Mouse (Mus musculus): ENCODE results near the gene Tmed5.
"Not testable (repeated sequence)": the region's sequence is repeated elsewhere in the genome, so short reads cannot be mapped to it uniquely, and the experiment has no call there.

The Tmed5 gene

DNA sequence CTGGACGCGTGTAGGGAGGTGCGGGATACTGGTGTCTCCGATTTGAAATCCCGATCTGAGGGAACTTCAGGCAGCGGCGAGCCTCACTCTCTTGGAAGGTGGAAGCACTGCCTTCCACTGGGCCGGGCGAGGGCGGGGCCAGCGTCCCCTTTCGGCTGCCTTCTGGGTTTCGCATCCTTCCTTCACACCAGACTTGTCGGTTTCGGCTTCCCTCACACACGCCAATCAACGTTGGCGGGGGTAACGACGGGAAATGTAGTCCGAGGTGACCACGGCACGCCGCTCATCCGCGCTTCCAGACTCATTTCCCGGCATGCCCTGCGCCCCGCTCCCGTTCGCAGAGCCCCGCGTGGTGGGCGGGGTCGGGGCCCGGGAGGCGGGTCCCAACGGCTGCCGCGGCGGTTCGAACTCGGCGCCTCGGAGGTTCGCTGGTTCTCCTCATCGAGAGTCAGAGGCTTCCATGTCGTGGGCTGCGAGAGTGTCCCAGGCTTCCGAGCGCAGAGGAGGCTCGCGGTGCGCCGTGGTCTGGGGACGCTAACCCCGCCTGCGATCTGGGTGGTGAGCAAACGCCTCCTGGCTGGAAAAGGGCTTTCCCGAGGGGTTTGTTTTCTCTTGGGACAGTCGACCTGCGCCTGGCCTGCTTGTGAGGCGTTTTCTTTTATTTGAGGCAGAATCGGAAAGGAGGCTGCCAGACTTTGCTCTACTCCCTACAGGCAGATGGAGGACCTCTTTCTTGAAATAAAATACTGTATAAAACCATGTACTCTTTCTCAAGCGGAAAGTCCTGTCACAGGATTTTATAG lies at the start of gene Tmed5, which contains the start of gene Ccdc18:
Gene Tmed5 (minus strand): TSS at position 180 of the 803 bp plus-strand sequence.
Gene Ccdc18 (plus strand): TSS at position 435 of the 803 bp plus-strand sequence.
- peak; percentile 98 for DNase-seq

DNA sequence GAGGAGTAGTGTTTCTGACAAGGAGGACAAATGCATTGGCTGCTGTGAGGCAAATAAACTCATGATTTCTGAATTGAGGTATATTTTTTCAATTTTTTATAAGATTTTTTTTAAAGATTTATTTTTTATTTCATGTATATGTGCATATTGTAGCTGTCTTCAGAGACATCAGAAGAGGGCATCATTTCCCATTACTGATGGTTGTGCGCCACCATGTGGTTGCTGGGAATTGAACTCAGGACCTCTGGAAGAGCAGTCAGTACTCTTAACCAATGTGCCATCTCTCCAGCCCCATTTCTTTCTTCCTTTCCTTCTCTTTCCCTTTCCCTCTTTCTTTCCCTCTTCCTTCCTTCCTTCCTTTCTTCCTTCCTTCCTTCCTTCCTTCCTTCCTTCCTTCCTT lies 31.3 kb upstream of the Tmed5 start:
- DNase-seq: peak in 1 of 2 experiments; percentile 52

- DNase-seq: no peak
Observed at GRCm38 (mm10) chr5:108160796-108161195, 28.4 kb upstream of the Tmed5 start.

DNA sequence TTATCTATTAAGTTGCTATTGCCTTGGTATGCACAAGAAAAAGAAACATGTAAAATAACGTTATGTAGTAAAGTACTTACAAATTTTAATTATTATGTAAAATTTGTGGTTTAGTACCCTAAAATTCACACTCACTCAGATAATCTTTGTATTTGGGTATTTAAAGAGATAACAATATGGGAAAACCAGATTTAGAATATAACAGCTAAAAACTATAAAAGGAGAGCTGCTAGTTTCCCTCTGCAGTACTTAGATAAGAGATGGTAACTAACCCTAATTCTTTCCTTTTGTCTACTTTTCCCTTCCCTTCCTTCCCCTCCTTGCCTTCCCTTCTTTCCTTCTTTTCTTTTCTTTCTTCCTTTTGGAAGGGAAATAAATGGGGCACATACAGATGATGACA lies 20.2 kb upstream of the Tmed5 start:
- DNase-seq: no peak

DNA sequence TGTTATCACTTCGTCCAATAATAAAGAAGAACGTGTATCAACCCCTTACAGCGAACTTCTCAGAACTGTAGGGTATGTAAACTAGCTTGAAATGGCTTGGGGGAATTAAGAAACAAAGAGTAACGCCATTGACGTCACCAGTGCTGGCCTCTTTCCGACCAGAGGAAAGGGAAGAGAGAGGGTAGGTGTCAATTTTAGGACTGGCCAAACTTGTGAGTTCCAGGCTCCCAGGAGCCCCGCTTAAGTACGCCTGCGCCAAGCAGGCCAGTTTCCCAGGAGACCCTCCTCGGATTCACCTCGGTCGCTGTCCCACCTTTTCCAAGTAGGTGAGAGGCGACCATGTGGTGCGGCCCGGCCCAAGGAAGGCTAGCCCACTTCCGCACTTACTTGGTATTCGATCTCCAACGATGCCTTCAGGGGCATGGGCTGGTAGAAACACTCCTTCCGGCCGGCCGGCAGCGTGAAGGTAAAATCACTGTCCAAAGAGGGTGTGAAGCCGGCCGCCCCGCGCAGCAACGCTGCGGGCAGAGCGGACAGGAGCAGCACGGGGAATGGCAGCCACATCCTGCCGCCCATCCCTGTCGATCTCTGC lies 475 bp downstream of the Tmed5 start:
- DNase-seq: peak; percentile 47 to 67

DNA sequence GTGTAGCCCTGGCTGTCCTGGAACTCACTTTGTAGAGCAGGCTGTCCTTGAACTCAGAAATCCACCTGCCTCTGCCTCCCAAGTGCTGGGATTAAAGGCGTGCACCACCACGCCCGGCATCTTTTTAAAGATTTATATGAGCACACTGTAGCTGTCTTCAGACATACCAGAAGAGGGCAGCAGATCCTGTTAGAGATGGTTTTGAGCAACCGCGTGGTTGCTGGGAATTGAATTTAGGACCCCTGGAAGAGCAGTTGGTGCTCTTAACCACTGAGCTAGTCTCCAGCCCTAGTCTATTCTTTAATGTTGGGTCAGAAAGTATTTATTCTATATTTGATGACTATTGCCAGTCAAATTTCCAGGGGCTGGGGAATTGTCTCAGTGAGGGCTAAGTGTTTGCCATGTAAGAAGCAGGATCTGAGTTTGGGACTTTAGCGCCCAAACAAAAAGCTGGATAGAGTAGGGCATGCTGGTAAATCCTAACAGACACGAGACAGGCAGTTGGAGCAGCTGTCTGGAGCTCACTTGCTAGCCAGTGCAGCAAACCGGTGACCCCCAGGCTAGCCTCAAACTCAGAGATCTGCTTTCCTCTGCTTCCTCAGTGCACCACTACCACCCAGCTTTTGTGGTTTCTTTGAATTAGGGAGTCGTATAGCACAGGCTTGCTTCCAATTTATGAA lies 12.1 kb downstream of the Tmed5 start:
- DNase-seq: no peak

GRCm38 (mm10) chr5:108117693-108118092 lies 14.7 kb downstream of the Tmed5 start:
- DNase-seq: no peak

DNA sequence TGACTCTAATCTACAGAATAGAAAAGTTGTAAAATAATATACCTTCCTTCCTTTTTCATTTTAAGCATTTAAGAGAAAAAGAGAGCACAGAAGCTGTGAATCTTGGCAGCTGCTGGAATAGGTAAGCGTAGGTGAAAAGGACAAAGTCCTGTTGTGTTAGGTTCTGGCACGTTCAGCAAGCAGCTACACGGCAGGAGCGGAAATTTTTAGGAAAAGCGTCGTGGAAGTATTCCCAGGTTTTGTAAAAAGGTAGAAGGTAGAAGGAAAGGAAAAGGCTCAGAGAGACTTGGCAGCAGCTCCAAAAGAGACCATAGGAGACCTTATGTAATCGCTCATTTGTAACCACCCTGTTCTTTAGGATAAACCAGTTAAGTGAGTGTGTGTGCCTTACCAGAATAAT lies 23.1 kb downstream of the Tmed5 start:
- no peak for DNase-seq

GRCm38 (mm10) chr5:108104306-108104705 lies 28.1 kb downstream of the Tmed5 start:
- no peak for DNase-seq

DNA sequence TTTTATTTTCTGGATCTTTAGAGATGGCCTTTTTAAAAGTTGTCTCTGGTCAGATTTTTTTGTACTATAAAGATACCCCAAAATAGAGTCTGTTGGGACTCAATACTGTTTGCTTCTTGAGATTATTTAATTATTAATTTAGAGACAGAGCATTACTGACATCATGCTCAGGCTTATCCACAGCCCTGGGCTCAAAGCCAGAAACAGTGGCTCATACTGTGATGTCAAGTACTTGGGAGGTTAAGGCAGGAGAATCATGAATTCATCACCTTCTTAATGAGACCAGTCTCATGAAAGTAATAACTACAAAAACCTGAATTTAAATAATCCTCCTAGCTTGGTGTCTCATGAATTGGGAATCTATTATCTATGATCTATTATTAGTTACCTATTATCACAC lies 32.2 kb downstream of the Tmed5 start:
- no peak for DNase-seq

GRCm38 (mm10) chr5:108097676-108098075 lies 34.7 kb downstream of the Tmed5 start:
- no peak for DNase-seq

- not testable (repeated sequence) for DNase-seq
Observed at GRCm38 (mm10) chr5:108092731-108093130, 39.7 kb downstream of the Tmed5 start.

DNA sequence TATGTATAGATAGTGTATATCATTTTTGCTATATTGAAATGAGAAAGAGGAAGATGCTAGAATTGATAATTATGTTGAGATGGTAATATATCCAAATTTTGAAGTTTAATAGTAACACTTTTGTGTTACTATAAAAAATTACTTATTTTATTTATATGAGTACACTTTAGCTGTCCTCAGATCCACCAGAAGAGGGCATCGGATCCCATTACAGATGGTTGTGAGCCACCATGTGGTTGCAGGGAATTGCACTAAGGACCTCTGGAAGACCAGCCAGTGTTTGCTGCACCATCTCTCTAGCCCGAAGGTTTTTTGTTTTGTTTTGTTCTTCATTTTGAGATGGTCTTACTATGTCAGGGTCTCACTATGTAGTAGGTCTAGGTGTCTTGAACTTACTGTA lies 47.0 kb downstream of the Tmed5 start:
- DNase-seq: no peak

DNA sequence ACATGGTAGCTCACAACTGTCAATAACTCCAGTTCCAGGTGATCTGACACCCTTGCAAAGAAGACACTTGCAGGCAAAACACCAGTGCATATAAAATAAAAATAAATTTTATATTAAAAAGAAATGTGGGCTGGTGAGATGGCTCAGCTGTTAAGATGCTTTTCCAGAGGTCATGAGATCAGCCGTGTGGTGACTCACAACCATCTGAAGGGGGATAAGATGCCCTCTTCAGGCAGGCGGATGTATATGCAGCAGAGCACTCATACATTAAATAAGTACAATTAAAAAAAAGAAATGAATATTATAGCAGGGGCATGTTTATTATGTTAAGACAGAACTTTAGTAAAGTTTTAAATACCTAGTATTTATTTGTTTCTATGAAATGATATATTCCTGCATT lies 50.0 kb downstream of the Tmed5 start:
- DNase-seq: peak in 1 of 2 experiments; percentile 10

- no peak for DNase-seq
Observed at GRCm38 (mm10) chr5:108079603-108080002, 52.8 kb downstream of the Tmed5 start.

DNA sequence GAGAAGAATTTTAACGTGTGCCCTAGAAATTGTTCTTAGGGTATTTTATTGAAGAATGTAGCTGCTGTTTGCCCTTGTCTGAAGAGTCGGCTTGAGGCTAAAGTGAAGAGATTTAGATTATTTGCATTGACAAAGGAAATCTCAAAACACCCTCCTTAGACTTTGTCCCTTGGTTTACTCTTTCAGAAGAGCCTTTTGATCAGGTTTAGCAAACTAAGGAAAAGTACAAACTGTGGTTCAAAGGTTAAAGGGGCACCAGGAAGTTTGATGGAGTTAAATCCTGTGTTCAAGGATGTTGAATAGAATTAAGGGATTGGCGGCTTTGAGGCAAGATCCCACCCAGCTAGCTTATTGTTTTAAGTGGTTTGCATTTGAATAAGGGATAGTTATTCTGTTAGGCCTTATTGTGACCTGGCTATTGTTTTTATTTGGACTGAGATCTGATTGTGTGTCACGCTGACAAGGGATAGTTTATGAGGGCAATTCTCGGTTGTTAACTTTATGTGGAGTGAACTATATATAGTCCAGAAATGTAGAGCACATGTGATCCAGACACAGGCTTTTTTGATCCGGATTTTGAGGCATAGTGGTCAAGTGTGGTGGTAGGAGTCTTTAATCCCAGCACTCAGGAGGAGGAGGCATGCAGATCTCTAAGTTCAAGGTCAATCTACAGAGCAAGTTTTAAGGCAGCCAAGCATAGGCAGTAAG lies 55.4 kb downstream of the Tmed5 start:
- no peak for DNase-seq

DNA sequence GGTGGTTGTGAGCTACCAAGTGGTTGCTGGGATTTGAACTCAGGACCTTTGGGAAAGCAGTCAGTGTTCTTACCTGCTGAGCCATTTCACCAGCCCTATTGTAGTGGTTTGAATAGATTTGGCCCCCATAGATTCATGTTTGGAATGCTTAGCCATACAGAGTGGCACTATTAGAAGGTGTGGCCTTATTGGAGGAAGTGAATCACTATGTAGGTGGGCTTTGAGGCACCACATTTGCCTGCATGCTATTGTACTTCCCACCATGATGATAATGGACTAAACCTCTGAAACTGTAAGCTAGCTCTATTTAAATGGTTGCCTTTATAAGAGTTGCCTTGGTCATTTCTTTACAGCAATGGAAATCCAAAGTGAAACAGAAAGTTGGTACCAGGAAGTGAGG lies 56.2 kb downstream of the Tmed5 start:
- DNase-seq: no peak

DNA sequence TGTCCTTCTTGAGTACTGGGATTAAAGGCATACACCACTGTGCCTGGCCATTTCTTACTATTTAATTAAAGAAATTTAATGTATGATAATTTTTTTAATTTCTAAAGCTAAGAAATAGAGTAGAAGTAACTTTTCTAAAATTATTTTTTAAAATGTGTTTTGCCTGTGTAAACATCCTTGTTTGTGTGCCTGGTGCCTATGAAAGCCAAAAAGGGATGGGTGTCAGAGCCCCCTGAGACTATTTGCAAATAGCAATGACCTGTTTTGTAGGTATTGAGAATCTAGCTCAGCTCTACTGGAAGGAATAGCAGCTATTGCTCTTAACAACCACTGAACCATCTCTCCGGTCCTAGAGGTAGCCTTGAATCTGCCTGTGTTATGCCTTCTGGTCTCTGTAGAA lies 60.1 kb downstream of the Tmed5 start:
- DNase-seq: no peak

DNA sequence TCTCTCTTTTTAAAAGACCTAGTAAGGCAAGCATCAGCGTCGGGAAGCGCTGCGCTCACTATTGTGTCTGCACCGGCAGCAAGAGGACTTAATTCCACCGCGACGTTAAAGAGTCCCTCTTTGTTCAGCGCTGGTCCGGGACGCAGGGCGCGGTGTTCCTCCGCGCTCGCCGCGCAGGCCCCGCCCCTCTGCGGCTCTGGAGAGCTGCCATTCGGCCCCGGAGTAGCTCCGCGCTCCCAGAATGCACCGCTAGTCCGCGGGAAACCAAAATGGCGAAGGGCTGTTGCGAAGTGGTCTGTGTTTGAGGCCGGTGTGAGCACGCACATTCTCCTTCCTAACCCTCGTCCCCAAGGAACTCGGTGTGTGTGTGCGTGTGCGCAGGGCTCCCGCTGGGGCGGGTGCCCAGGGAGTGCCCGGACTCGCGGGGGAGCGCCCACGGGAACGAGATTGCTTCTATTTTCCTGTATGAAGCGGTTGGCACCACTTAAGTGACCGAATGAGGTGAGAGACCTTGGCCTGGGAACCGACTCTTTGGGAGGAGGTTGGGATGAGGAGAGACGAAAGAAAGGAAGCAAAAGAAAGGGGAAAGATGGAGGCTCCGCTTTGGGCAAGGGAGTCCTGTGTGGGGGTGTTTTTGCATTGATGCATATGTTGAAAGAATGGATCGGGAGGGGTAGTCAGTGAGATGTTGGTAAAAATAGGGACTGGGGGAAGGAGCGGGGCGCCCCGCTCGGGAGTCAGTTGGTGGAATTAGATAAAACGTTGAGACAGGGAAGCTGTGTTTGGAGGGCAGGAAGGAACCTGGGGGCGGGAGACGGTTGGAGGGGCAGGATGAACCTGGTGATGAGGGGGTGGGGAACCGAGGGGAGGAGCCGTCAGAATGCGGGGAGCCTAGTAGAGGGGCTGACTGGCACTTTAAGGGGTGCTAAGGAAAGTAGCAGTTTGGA lies 66.7 kb downstream of the Tmed5 start, which contains the start of gene Mtf2:
Gene Mtf2 (plus strand): TSS at position 210 of the 947 bp plus-strand sequence.
- DNase-seq: peak; percentile 98

- DNase-seq: no peak
Observed at GRCm38 (mm10) chr5:108060413-108060812, 72.0 kb downstream of the Tmed5 start.

All from lung, postnatal 4 days (tissue).